Mouse (Mus musculus) stomach, embryonic 16.5 days (tissue): ENCODE measurements around the gene Btbd35f3. TPM values are rescaled to one million over a fixed set of nuclear protein-coding genes. Genes with fewer than 3 reads are reported as not detected.
"Not testable (repeated sequence)": the region's sequence is repeated elsewhere in the genome, so short reads cannot be mapped to it uniquely, and the experiment has no call there.

Experiments used
- ATAC-seq: fragments of 200-750 bp; cut with Nextera tagmentation; 2 replicates; pipeline ENCODE4 v1.8.0; 2017; ENCODE audit warnings: moderate number of reproducible peaks, moderate TSS enrichment; ENCODE audit not compliant: insufficient read depth, low FRiP score
- H3K27ac ChIP-seq: fragments of 300-500 bp; sonication (generic); 2 replicates; pipeline ENCODE4 v1.5.1; 2014; ENCODE audit warnings: low read length
- H3K27me3 ChIP-seq: fragments of 300-500 bp; sonication (generic); 2 replicates; pipeline ENCODE4 v1.6.1; 2014; ENCODE audit warnings: low read length, control low read depth, mixed read lengths; ENCODE audit not compliant: control insufficient read depth, insufficient read depth
- H3K36me3 ChIP-seq: fragments of 300-500 bp; sonication (generic); 2 replicates; pipeline ENCODE4 v1.6.1; 2014; ENCODE audit warnings: low read length; ENCODE audit not compliant: control insufficient read depth, insufficient read depth
- H3K4me1 ChIP-seq: fragments of 300-500 bp; sonication (generic); 2 replicates; pipeline ENCODE4 v1.6.1; 2014; ENCODE audit warnings: low read length, control low read depth, mixed read lengths; ENCODE audit not compliant: control insufficient read depth, insufficient read depth
- H3K4me2 ChIP-seq: fragments of 300-500 bp; sonication (generic); 2 replicates; pipeline ENCODE4 v1.6.1; 2014; ENCODE audit warnings: low read depth, low read length, mixed read lengths
- H3K4me3 ChIP-seq: fragments of 300-500 bp; sonication (generic); replicated peaks from 2 replicates; pipeline ENCODE4 v1.5.1; 2014; ENCODE audit warnings: mild to moderate bottlenecking, low read length
- H3K9ac ChIP-seq: fragments of 300-500 bp; sonication (generic); 2 replicates; pipeline ENCODE4 v1.6.1; 2014; ENCODE audit warnings: low read length
- H3K9me3 ChIP-seq: fragments of 300-500 bp; sonication (generic); replicated peaks from 2 replicates; pipeline ENCODE4 v1.6.1; 2016; ENCODE audit warnings: low read length, control low read depth; ENCODE audit not compliant: control insufficient read depth
- WGBS: fragments of 180-500 bp; shearing (Covaris S2); extraction: QIAGEN DNeasy Blood & Tissue Kit; methylation state at CpG from one replicate; pipeline ENCODE4 v1.1.7; 2014; 5-methylcytosine and 5-hydroxymethylcytosine counted together
- polyA plus RNA-seq: library from polyadenylated mRNA; unstranded; fragments of >200 nt; fragmentation: Nextera tagmentation; extraction: Ambion mirVana; gene quantifications from 2 replicates; pipeline ENCODE4 v1.2.1, GENCODE M21; 2015

Btbd35f3 gene
- not detected in 2 replicates for polyA plus RNA-seq

GRCm38 (mm10) chrX:4037374-4037773, at the start of gene Btbd35f3:
TSS of gene Btbd35f3 (plus strand) at chrX:4037674.
- H3K4me1 ChIP-seq, H3K36me3 ChIP-seq, H3K9ac ChIP-seq, H3K27ac ChIP-seq, ATAC-seq, H3K4me3 ChIP-seq, H3K27me3 ChIP-seq, H3K9me3 ChIP-seq, H3K4me2 ChIP-seq: not testable (repeated sequence)
- no CpG with 5 or more reads among the region's 3 CpGs for WGBS

Other genes with a start within 250 kb of the Btbd35f3 start
- not detected in 2 replicates for gene Btbd35f16, start 80.7 kb upstream of the Btbd35f3 start, polyA plus RNA-seq
- not detected in 2 replicates for gene Btbd35f28, start 158.9 kb downstream of the Btbd35f3 start, polyA plus RNA-seq